Mouse (Mus musculus) left cerebral cortex, adult 6 months (tissue): ENCODE data around the gene Hilpda. TPM values are rescaled to one million over a fixed set of nuclear protein-coding genes. Genes with fewer than 3 reads are reported as not detected.

Experiments used
- long read RNA-seq, 2 experiments: library from polyadenylated mRNA; unstranded; transcript quantifications; one replicate each; pipeline ENCODE4 v2.0.0; 2019 to 2020
- polyA plus RNA-seq: library from polyadenylated mRNA; unstranded; fragments of <200 nt; fragmentation: Nextera tagmentation; gene quantifications from 2 replicates; pipeline ENCODE4 v1.2.3, GENCODE M21; 2021

Gene Hilpda
- polyA plus RNA-seq, result 19.4 and 21.0 TPM in 2 replicates
- long read RNA-seq, experiment 1, transcript Hilpda-201 (2 exons, 982 nt), result major isoform, 11 of 11 reads
- long read RNA-seq, experiment 1, partial matches to known transcripts, result 0 of 11 reads
- long read RNA-seq, experiment 1, other reads (novel, unspliced or antisense), result 0 of 11 reads
- long read RNA-seq, experiment 2, transcript Hilpda-201 (2 exons, 982 nt), result major isoform, 22 of 23 reads
- long read RNA-seq, experiment 2, partial matches to known transcripts, result 0 of 23 reads
- long read RNA-seq, experiment 2, other reads (novel, unspliced or antisense), result 1 of 23 reads

DNA sequence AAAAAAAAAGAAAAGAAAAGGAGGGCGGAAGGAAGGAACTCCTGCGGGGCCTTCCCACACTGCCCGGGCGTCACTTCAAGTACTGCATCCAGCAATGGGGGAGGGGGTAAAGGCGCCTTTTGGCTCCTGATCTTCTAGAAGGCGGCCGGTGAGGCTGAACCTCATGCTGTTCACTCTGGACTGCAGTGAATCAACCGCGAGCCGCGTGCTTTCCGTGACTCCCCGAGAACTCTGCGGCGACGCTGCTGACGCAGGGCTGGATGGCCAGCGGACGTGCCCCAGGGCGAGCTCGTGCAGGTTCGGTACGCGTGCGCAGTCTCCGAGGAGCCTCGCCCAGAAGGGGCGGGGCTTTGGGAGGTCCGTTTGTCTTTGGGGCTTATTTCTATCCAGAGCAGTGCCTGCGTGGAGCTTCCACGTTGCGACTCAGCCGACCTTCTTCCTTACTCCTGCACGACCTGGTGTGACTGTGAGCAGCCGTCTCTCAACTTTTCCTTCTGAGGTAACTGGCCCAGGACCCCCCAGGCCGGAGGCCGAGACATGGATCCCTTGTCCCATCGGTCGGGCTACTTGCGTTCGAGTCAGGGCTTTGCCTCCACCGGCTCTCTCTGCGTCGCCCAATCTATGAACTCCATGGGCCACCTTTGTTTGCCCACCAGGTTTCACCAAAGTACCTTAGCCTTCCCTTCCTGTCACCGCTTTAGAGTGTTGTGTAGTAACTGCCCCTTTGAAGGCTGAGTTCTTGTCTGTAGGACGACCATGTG is at the start of gene Hilpda:
TSS of gene Hilpda (plus strand) at position 177 of the 761 bp plus-strand sequence.

DNA sequence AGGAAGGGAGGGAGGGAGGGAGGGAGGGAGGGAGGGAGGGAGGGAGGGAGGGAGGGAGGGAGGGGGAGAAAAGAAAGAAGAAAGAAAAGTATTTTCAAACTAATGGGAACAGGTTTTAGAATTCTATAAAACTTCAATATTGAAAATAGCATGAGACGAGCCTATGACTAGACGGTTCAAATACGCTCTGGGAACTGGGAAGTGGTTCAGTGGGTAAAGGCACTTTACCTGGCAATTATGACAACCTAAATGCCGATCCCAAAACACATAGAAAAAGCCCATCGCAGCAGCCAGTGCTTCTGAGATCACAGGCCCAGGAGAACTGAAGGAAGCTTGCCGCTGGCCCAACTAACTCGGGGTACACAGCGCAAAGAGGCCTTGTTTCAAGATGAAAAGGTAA is 7.0 kb downstream of the Hilpda start, which contains the start of gene Fam71f2:
TSS of gene Fam71f2 (plus strand) at position 301 of the 400 bp plus-strand sequence.

DNA sequence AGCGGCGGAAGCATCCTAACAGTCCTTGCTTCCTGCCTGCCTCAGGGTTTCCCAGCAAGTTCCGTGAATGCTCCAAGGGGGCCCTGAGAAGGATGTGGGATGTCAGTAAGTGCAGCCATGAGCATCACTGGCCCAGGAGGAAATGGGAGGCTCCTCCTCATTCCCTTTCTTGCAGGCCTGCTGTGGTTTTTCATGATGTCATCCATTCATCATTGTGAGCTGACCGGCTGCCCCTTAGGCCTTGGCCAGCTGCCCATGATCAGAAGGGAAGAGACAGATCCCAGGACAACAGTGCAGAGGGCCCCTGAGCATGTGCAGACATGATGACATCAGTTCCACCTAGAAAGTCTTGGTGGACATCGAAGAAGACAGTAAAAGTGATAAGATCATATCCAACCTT is 46.6 kb downstream of the Hilpda start, which contains the start of gene Fam71f1:
TSS of gene Fam71f1 (plus strand) at position 262 of the 400 bp plus-strand sequence.

Other genes starting within 250 kb of the Hilpda start
- gene Lep, start 212.3 kb upstream of the Hilpda start, polyA plus RNA-seq, result not detected in 2 replicates
- 7.7 and 11.4 TPM in 2 replicates for gene Rbm28, start 107.5 kb upstream of the Hilpda start, polyA plus RNA-seq
- gene Prrt4, start 92.9 kb upstream of the Hilpda start, polyA plus RNA-seq, result 0.48 and 1.5 TPM in 2 replicates
- 15.1 and 32.0 TPM in 2 replicates for gene Impdh1, start 56.1 kb upstream of the Hilpda start, polyA plus RNA-seq
- 0.31 and 0.34 TPM in 2 replicates for gene Fam71f2, start 7.1 kb downstream of the Hilpda start, polyA plus RNA-seq
- gene Fam71f1, start 46.7 kb downstream of the Hilpda start, polyA plus RNA-seq, result not detected in 2 replicates
- gene Calu, start 75.6 kb downstream of the Hilpda start, polyA plus RNA-seq, result 26.4 and 32.2 TPM in 2 replicates
- 0.09 and 0.18 TPM in 2 replicates for gene Opn1sw, start 116.0 kb downstream of the Hilpda start, polyA plus RNA-seq
- gene Ccdc136, start 123.8 kb downstream of the Hilpda start, polyA plus RNA-seq, result 26.1 and 97.9 TPM in 2 replicates
- gene Flnc, start 160.8 kb downstream of the Hilpda start, polyA plus RNA-seq, result 0.12 and 0.74 TPM in 2 replicates
- gene Atp6v1f, start 195.2 kb downstream of the Hilpda start, polyA plus RNA-seq, result 835 and 900 TPM in 2 replicates
- not detected in 2 replicates for gene Atp6v1fnb, start 198.9 kb downstream of the Hilpda start, polyA plus RNA-seq
- 0.30 and 0.42 TPM in 2 replicates for gene Kcp, start 235.5 kb downstream of the Hilpda start, polyA plus RNA-seq